Mouse (Mus musculus) gastrocnemius, postnatal 14 days (tissue): Measurements from ENCODE around the gene Ndst2. TPM values are rescaled to one million over a fixed set of nuclear protein-coding genes. Genes with fewer than 3 reads are reported as not detected.

Source experiments
- DNase-seq: peaks from one replicate; pipeline ENCODE4 v3.0.0; 2021; ENCODE audit warnings: mixed read lengths
- intact Hi-C: fragments of 180-260 bp; cut with DNase I; formaldehyde crosslinking; loops from one replicate; pipeline ENCODE4 v1.15.1; 2025; ENCODE audit warnings: low total_unique reads
- microRNA-seq, 2 experiments: library from miRNA; unstranded; fragments of <30 nt; microRNA quantifications; one replicate each; pipeline ENCODE4 v1.2.0; 2021
- total RNA-seq, 2 experiments: library from RNA; stranded (reverse); gene quantifications; 2 replicates each; pipeline ENCODE4 v1.2.3; 2021

Gene Ndst2
- total RNA-seq, 2 experiments from 2014 or later, result 7.8 to 8.7 TPM

DNA sequence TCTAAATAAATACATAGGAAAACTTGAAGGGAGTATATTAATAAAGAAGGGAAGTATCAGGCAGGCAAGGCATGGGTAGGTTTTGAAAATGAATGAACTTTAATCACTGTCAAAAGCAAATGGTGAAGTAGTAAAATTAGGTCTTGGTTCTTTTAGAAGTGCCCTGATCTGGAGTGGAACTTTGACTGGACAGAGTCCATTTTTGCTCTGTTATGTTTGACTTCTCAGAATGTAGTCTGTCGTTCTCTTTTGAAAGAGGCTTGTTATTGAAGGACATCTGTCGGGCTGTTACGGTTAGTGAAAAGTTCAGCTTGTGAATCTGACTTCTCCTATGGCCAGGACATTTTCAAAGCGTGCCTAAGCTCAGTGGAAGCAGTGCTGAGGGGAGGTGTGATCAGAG is 56.5 kb downstream of the Ndst2 start:
- no peak for DNase-seq
- intact Hi-C loops, result no loop called here

- intact Hi-C loops, result no loop called here
- DNase-seq, result peak; percentile 99
Measured at GRCm38 (mm10) chr14:20674064-20674833, 60.1 kb downstream of the Ndst2 start, which contains the start of gene Sec24c. Sec24c (plus strand) TSS chr14:20674308.

DNA sequence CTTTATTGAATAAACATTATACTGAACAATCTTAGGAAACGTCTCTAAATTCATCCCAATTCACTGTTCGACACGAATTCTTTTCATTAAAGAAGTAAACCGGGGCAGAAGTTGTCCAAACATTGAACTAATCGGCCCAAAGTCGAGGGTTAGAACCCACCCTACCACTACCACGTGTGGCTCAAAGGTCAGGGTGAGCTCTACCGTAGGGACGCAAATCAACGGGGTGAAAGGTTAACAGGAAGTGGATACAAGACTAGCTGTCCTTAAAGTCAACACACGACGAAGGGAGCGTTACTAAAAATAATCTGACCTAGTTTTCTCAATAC is 60.7 kb downstream of the Ndst2 start:
- DNase-seq, result no peak
- intact Hi-C loops, result no loop called here

Small RNA genes within 50 kb of the gene (microRNA-seq; reads per million reads assigned to microRNA genes)
- 0 to 1.3 reads per million in 2 experiments for gene Mir6946

Other genes starting within 250 kb of the Ndst2 start
- 1 to 10 TPM; 3.2 to 5.8 TPM for gene Mss51, start 237.7 kb downstream of the Ndst2 start, total RNA-seq
- 100 to 1,000 TPM; 101 to 107 TPM for gene Ppp3cb, start 188.0 kb downstream of the Ndst2 start, total RNA-seq
- gene Usp54, start 93.5 kb downstream of the Ndst2 start, total RNA-seq, result 10 to 100 TPM in 1 of 2 experiments, 1 to 10 TPM in 1; 4.4 to 11.2 TPM
- gene Myoz1, start 78.0 kb downstream of the Ndst2 start, total RNA-seq, result 1,000 to 10,000 TPM; 1,986 to 2,341 TPM
- 100 to 1,000 TPM; 197 to 244 TPM for gene Synpo2l, start 66.2 kb downstream of the Ndst2 start, total RNA-seq
- gene Sec24c, start 60.3 kb downstream of the Ndst2 start, total RNA-seq, result 10 to 100 TPM; 56.7 to 60.1 TPM
- gene Fut11, start 39.6 kb downstream of the Ndst2 start, total RNA-seq, result 1 to 10 TPM; 6.6 to 7.0 TPM
- 100 to 1,000 TPM in 1 of 2 experiments, 10 to 100 TPM in 1; 98.5 to 106 TPM for gene Chchd1, start 31.6 kb downstream of the Ndst2 start, total RNA-seq
- gene Zswim8, start 27.0 kb downstream of the Ndst2 start, total RNA-seq, result 10 to 100 TPM; 31.7 to 38.8 TPM
- gene Camk2g, start 59.5 kb upstream of the Ndst2 start, total RNA-seq, result 100 to 1,000 TPM; 114 to 117 TPM
- gene Plau, start 102.1 kb upstream of the Ndst2 start, total RNA-seq, result 10 to 100 TPM; 29.4 to 31.5 TPM
- 100 to 1,000 TPM in 1 of 2 experiments, 10 to 100 TPM in 1; 95.8 to 119 TPM for gene Vcl, start 194.8 kb upstream of the Ndst2 start, total RNA-seq